Mouse (Mus musculus) cerebellum, adult 11 months (tissue): Measurements from ENCODE around the gene Safb2.

Experiments
- DNase-seq: peaks from one replicate; pipeline ENCODE4 v3.0.0; 2022

The Safb2 gene

DNA sequence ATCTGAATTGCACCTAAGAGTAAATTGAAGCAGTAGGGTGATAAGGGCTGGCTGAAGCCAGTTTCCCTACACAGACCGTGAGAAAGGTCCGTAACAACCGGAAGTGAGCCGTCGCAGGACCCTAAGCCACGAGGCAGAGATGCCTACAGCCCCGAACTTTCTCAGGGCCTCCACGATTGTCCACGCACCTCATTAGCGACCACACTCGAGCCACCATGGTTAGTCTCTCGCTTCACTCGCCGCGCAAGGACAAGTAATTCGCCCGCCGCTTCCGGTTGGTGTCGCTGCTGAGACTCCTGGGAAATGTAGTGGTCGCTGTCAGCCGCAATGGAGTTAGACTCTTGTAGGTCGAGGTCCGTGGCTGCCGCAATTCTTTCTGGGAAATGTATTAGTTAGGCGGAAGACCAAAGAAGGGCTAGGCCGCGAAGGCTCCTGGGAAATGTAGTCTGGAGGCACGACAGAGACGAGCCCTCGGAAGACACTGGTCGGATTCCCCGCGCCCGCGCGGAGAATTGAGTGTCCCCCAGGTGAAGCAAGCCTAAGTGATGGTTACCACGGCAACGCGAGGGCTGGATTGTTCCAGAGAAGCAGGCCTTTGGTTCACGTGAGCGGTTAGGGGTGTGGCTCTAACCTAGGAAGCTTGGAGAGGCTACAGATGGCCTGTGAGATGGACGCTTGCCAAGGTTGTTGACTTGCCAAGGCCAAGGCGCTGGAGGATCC is 25.2 kb upstream of the Safb2 start, which contains the start of gene 2410015M20Rik:
TSS of gene 2410015M20Rik (minus strand) at position 320 of the 720 bp plus-strand sequence.
- DNase-seq, result peak; percentile 95

- DNase-seq, result no peak
Observed at GRCm38 (mm10) chr17:56608699-56609098, 24.3 kb upstream of the Safb2 start.

DNA sequence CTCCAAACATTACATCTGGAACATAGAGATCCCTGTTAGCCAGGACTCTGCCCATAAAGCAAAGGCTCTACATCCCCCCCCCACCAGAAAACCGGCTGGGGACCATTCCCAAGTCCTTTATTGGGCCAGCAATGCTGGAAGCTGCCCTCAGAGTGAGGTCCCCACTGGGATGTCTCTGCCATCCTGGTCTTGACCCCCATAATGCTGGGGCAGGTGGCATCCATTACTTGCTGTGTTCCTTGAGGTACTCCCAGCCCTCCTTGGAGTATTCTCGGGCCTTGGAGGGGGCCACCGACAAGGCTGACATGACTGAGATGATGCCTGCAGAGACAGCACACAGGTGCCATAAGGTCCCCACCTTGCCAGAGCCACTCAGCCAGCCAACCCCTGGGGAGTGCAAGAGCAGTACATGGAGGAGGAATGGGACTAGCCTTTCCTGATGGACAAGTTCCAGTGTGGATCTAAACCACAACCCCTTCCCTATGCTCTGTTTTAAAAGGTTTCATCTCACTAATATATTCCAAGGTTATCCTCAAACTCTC is 23.2 kb upstream of the Safb2 start:
- no peak for DNase-seq

DNA sequence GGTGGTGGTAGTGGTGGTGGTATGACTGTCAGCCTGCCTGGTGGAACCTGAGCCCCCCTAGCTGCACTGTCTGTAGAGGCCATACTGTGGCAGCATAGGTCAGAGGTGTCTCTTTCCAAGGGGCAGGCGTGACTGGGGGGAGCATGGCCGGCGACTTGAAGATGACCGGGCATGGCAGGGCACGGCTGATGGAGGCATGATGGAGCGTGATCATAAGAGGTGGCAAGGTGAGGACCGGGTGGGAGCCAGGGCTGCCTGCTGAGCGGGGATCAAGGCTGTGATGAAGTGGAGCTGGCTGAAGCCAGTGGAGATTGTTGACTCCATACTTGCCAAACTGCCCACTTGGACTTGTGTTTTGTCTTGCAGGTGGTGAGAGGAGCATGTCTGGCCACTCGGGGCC is 21.0 kb upstream of the Safb2 start:
- no peak for DNase-seq

- DNase-seq, result no peak
Observed at GRCm38 (mm10) chr17:56604422-56604821, 20.0 kb upstream of the Safb2 start.

GRCm38 (mm10) chr17:56604070-56604380 is 19.6 kb upstream of the Safb2 start:
- DNase-seq, result no peak

DNA sequence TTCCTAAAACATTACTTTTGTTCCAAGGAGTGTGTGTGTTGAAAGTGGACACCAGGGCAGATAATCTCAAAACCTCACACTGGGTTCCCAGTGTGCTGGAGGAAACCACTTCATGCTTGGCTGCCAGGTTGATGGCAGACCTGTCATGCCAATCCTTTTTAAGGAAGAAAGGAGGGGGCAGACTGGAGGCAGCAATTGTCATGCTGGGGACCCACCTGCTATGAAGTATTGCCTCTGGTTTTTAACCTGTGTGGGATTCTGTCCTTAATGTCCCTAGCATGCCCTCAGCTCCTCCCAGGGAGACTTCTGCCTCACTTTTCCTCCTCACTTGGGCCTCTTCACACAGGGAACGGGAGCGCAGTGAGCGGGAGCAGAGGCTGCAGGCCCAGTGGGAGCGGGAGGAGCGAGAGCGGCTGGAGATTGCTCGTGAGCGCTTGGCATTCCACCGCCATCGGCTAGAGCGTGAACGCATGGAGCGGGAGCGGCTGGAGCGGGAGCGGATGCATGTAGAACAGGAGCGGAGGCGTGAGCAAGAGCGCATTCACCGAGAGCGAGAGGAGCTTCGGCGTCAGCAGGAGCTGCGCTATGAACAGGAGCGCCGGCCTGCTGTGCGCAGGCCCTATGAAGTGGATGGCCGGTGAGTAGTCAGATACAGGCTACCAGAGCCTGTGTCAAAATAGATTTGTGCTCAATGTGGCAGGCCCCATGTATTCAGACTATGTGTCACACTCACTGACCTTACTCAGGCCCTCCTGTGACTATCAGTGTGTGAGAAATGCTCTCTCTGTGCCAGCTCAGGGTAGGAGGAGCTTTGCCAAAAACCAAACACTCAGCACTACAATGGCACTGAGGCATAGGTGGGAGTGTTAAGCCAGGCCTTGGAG is 19.0 kb upstream of the Safb2 start:
- no peak for DNase-seq

DNA sequence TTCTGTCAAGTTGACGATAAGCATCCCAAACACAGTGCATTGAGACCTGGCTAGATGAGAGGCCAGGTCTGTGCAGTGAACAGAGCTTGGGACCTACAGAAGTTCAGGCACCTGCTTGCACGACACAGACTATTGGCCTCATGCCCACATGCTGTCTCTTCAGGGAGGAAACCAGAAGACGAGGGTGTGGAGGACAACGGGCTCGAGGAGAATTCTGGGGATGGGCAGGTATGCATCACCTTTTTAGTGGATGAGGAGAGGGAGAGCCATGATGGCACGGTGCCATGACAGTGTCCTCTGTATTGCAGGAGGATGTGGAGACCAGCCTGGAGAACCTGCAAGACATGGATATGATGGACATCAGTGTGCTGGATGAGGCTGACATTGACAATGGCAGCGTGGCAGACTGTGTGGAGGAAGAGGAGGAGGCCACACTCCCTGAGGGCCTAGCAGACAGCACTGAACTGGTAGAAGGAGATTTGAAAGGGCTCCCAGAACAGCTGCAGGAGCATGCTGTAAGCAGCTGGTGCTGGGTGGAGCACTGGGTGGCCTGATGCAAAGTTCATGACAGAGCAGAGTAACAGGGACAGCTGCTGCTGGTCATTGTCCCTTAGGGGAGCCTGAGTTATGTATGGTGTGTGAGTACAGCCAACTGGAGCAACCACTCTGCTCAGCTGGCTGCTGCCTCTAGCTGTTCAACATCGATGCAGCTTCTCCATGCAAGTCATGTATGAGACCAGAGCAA is 9.3 kb upstream of the Safb2 start:
- DNase-seq, result no peak

DNA sequence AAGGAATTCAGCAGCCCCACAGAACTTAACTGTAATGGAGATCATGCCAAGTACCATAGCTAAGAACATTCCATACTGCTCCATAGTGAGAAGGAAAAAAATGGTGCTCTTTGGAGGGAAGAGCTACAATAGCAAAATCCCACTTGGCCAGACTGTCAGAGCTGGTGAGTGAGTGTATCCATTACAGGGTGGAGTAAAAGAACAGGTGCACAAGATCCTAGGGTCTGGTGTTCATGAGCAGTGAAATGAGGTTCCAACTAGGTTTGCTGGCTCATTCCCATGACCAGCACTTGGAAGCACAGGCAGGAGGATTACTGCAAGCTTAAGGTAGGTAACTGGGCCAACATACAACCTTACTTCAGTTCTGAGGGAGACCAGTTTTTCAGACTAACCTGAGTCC is 8.2 kb upstream of the Safb2 start:
- no peak for DNase-seq

DNA sequence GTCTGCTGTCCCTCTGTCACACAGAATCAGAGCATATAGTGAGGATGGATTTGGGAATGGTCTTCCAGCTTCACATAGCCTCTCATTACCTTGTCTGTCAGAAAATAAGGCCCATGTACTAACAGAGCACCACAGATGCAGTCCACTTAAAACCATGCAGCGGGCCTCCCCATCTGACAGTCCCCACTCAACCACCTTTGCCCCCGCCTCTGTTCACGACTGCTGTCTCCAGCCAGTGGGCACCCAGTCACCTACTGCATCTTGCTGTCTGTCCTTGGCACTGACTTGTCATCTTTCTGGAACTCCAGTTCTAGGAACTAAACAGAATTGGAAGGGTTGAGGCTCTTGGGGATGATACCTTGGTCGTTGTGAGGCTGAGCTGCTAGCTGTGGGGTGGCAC is 4.5 kb upstream of the Safb2 start:
- DNase-seq, result no peak

GRCm38 (mm10) chr17:56587773-56588172 is 3.4 kb upstream of the Safb2 start:
- no peak for DNase-seq

- no peak for DNase-seq
Observed at GRCm38 (mm10) chr17:56585171-56585821, 911 bp upstream of the Safb2 start.

DNA sequence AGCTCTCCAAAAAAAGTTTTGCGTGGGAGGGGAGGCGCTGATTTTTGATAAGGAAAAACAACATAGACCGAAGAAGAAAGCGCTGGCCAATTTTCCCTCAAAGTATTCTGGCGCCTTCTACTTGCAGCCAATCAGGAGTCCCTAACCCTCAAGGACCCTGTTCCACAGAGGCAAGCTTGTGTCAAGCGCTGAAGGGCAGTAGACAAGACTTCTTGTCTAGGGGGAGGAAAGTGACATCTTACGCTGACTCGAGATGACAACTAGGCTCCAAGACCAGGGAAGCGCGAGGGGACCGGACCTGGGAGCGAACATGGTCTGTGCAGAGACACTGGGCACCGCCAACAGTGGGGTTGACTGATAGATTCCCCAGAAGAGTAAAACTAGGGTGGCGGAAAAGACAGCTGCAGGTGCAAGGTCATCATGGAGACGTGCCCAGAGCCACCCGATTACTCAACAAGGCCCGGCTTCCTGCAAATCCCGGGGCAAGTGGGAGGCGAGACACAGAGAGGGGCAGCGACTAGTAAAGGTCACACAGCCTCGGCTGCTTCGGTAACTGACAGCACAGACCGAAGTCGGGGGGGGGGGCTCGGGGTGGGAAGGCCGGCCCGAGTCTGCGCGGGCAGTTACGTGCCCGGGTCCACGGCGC is 651 bp downstream of the Safb2 start:
- DNase-seq, result peak; percentile 67

- no peak for DNase-seq
Observed at GRCm38 (mm10) chr17:56583071-56583470, 1.3 kb downstream of the Safb2 start.

GRCm38 (mm10) chr17:56572939-56573338 is 11.4 kb downstream of the Safb2 start:
- no peak for DNase-seq

DNA sequence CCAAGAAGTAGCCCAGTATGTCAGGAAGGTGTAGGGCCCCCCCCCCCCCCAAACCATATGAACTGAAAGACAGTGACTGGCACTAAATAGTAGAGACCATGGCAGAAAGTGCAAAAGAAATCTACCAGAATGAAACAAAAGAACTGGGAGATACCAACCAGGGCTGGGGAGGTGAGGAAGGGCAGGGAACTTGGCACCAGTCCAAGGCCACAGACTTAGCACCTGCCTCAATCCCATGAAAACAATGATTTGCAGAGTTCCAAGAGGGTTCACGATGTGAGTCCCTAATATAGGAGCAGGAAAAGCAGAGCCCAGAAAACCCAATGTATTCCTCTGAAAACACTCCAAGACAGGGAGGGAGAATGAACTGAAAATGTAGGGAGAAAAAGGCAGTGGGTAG is 12.2 kb downstream of the Safb2 start:
- no peak for DNase-seq

DNA sequence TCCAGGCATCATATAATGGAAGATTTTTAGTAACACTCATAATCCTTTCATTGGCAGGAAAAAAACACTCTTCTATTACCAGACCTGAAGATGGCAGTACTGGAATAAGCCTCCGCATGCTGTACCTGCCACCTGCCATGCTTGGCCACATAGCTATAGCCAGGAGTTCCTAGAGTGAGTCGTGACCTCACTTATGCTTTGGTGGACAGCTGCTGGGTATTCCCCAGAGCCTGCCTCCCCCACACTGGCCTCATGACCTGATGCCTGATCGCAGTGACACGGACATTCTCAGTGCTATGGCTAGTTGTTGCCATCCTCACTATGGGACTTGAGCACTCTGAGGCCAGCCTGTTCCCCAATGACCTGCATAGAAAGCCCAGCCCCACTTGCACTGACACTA is 14.1 kb downstream of the Safb2 start:
- DNase-seq, result no peak

DNA sequence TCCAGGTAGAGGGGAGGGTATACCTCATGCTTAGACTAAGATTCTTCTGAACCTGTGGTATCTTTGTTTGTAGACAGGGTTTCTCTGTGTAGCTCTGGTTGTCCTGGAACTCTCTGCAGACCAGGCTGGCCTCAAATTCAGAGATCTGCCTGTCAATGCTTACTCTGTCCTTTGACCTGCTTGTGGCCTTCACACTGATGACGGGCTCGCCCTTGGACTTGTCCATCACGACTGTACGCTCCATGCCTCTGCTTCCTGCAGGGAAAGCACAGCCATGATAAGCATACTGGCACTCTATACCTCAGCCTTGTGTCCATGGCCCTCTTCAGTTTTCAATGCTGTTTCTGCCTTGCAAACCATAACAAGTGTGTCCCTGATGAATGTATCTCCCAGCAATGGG is 17.0 kb downstream of the Safb2 start:
- no peak for DNase-seq

DNA sequence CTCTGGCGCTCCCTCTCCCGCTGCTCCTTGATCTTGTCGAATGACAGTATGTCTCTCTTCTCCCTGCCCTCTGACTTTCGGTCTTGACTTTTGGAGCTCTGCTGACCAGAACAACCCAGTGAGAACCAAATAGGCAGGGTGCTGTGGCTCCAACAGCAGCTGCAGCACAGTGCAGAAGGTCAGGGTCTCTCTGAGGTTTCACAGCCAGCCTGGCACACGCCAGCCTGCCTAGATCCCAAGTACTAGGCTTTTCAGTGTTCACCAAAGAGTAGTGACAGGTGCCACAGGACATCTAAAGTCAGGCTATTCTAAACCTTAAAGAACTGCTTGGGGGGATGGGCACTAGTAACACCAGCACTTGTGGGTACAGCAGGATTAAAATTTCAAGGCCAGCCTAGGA is 17.5 kb downstream of the Safb2 start:
- no peak for DNase-seq

- DNase-seq, result no peak
Observed at GRCm38 (mm10) chr17:56566293-56566692, 18.1 kb downstream of the Safb2 start.

- DNase-seq, result no peak
Observed at GRCm38 (mm10) chr17:56561866-56562265, 22.5 kb downstream of the Safb2 start.

DNA sequence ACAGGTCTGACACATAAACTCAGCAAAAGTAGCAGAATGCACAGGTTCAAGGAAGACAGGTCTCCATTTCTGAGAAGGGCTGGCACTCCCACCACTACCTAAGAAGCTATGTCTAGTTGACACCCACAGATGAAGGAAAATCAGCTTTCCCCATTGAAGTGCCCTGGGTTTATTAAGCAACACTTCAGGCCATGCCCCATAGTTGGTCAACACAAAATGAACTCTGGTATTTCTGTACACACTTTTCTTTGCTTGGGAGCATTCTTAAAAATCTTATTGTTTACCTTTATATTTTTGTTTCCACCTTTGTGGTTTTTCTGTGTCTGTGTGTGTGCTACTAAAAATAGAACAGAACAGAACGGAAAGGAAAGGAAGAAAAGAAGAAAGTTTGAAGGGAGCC is 24.3 kb downstream of the Safb2 start:
- DNase-seq, result no peak
